Mouse (Mus musculus) left cerebral cortex, postnatal 25 days (tissue): ENCODE data around the gene Zfp992. TPM values are rescaled to one million over a fixed set of nuclear protein-coding genes. Genes with fewer than 3 reads are reported as not detected.
"Not testable (repeated sequence)": the region's sequence is repeated elsewhere in the genome, so short reads cannot be mapped to it uniquely, and the experiment has no call there.

ENCODE experiments used
- DNase-seq, 2 experiments: peaks; one replicate each; pipeline ENCODE4 v3.0.0; 2022; ENCODE audit warnings: low spot score in 2 of 2, mixed read lengths in 1 of 2
- intact Hi-C: fragments of 180-260 bp; cut with DNase I; formaldehyde crosslinking; loops from one replicate; pipeline ENCODE4 v1.15.1; 2025
- total RNA-seq, 2 experiments: library from RNA; stranded (reverse); gene quantifications; 2 replicates each; pipeline ENCODE4 v1.2.3; 2021

Gene Zfp992
- total RNA-seq, 2 experiments from 2014 or later, result 3.5 to 5.0 TPM

- DNase-seq, intact Hi-C loops: not testable (repeated sequence)
These were observed 25.4 kb downstream of the Zfp992 start for GRCm38 (mm10) chr4:146474181-146474580.

DNA sequence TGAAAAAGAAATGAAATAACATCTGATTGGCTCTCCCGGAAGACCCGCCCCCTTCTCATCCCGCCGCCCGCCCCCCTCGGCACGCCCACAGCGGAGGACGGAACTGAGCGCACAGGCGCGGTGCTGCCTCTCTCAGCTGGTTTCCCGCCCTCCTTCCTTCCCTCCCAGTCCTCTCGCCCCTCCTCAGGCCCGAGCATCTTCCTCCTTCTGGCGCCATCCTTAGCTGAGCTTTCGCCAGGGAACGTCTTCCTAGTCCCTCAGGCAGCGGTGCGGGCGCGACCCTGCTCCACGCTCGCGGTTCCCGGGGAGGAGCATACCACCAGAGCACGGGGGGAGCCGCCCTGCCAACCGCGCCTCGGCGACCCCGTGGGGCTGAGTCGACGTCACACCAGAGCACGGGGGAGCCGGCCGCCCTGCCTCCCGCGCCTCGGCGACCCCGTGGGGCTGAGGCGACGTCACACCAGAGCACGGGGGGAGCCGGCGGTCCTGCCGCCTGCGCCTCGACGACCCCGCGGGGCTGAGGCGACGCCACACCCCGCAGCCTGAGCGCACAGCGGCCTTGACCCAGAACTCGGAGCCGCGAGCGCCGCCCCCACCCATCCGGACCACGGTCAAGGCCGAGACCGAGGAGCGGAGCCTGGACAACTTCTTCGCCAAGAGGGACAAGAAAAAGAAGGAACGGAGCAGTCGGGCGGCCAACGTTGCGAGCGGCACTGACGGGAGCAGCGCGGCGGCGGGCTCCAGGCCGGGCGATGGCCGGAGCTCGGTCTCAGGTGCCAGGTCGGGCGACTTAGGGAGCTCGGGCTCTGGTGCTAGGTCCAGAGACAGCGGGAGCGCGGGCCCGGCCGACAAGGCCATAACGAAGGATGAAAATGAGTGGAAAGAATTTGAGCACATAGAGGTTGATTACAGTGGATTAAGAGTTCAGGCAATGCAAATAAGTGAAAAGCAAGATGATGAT, 26.2 kb downstream of the Zfp992 start:
- not testable (repeated sequence) for DNase-seq

GRCm38 (mm10) chr4:146476260-146476659, 27.4 kb downstream of the Zfp992 start:
- intact Hi-C loops, result not testable (repeated sequence)

More for the DNA sequence above, 26.2 kb downstream of the Zfp992 start:
- intact Hi-C loops, result not testable (repeated sequence)

GRCm38 (mm10) chr4:146476959-146477358, 28.1 kb downstream of the Zfp992 start:
- DNase-seq, intact Hi-C loops: not testable (repeated sequence)

More at GRCm38 (mm10) chr4:146476260-146476659, 27.4 kb downstream of the Zfp992 start:
- not testable (repeated sequence) for DNase-seq

GRCm38 (mm10) chr4:146480376-146481096, 31.7 kb downstream of the Zfp992 start:
- DNase-seq, intact Hi-C loops: not testable (repeated sequence)

- DNase-seq, intact Hi-C loops: not testable (repeated sequence)
These were observed 33.7 kb downstream of the Zfp992 start for GRCm38 (mm10) chr4:146482546-146482945.

DNA sequence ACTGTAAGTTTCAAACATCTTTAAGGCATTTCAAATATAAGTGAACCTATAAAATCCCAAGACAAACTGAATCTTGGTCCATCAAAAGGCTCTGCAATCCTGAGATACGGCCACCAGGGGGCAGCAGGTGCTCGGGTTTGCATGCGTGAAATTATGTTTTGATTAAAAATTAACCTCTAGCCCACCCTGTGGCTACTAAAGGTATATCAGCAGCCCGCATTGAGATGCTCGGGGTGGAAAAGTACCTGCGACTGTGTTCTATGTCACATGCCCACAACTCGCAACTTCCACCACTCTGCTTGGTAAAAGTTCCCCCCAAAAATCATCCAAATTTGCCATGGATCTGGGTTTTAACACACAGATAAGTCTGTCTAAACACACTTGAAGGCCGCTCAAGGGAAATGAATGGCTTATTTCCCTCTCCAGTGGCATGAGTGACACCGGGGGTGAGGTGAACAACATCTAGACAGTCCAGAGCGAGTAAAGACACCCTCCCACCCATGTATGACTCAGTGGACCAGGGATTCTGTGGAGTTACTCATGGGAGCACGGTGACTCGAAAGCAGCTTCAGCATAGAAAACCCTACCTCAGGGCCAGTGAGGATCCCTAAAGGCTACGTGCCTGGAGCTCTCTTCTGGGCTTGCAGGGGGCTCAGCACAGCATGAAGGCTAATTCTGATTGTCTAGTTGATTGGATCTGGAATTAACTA, 34.9 kb downstream of the Zfp992 start:
- intact Hi-C loops, result not testable (repeated sequence)

DNA sequence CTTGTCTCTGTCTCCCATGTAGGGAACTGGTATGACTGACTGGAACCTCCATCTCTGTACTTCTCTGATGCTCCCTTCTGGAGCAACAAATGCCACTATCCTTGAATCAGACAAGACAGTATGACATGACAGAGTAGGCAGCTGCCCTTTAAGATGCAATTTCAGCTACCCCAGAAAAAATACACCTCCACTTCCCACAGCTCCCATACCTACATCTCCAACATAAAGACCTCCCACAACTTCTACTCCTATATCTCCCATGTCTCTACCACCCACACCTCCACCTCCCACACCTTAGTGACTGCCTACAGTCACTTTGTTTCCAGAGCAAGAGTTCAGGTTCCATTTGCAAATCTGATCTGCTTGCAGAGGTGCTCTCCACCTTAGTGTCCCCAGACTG, 35.9 kb downstream of the Zfp992 start:
- DNase-seq, intact Hi-C loops: not testable (repeated sequence)

More for the DNA sequence above, 34.9 kb downstream of the Zfp992 start:
- DNase-seq, result not testable (repeated sequence)

DNA sequence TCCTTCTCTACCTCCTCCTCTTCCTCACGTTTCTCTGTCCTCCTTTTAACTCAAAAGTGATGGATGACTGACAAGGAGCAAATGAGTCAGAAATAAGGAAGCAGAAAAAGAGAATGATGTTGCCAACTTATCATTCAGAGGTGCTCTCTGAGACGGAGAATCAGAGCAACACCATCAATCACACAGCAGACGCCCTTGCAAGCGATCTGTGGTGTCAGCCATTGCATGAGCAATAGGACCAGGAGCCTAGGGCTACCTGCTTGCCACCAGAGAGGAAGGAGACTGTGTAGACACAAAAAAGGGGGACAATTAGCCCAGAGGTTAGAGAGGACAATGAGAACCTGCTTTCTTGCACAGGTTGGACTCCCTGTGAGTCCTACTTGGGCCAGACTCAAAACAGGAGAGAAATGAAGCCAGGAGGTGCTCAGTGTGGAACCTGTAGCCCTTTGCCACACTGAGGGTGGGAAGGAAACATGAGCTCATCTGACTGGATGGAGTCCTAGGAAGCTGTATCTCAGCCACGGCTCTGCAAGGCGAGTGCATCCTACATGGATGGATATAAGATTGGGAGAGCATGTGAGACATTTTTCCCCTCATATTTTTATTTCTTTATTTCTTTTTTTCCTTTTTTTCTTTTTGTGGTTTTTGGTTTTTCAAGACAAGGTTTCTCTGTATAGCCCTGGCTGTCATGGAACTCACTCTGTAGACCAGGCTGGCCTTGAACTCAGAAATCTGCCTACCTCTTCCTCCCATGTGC, 36.5 kb downstream of the Zfp992 start:
- DNase-seq, intact Hi-C loops: not testable (repeated sequence)

GRCm38 (mm10) chr4:146486753-146487152, 37.9 kb downstream of the Zfp992 start:
- intact Hi-C loops, DNase-seq: not testable (repeated sequence)

GRCm38 (mm10) chr4:146489196-146489595, 40.4 kb downstream of the Zfp992 start:
- DNase-seq, intact Hi-C loops: not testable (repeated sequence)

- intact Hi-C loops, result loop anchor here (5.0 kb wide), 1 partner anchor 745 kb away; no protein-coding TSS in a partner anchor
- not testable (repeated sequence) for DNase-seq
These were observed 43.2 kb downstream of the Zfp992 start for GRCm38 (mm10) chr4:146491993-146492392.

- no peak for DNase-seq
These were observed 43.6 kb downstream of the Zfp992 start for GRCm38 (mm10) chr4:146492439-146492838.

GRCm38 (mm10) chr4:146492851-146493250, 44.0 kb downstream of the Zfp992 start:
- DNase-seq, result no peak
- intact Hi-C loops, result loop anchor here (5.0 kb wide), 1 partner anchor 744 kb away; no protein-coding TSS in a partner anchor

More at GRCm38 (mm10) chr4:146492439-146492838, 43.6 kb downstream of the Zfp992 start:
- intact Hi-C loops, result loop anchor here (5.0 kb wide), 1 partner anchor 745 kb away; no protein-coding TSS in a partner anchor

DNA sequence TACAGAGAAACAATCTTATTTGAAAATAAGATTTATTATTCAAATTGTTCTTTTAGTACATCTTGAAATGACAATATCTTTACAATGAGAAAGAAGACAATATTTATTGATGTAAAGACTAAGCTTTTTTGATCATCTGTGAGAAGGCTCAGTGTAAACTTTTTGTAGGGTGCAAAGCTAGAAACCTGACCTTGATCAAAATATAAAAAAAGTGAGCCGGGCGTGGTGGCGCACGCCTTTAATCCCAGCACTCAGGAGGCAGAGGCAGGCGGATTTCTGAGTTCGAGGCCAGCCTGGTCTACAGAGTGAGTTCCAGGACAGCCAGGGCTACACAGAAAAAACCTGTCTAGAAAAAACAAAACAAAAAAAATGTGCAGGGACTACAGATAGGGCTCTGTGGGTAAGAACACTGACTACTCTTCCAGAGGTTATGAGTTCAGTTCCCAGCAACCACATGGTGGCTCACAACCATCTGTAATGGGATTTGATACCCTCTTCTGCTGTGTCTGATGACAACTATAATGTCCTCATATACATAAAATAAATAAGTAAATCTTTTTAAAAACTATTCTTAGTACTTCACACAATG, 44.6 kb downstream of the Zfp992 start:
- not testable (repeated sequence) for DNase-seq
- intact Hi-C loops, result loop anchor here (5.0 kb wide), 1 partner anchor 744 kb away; no protein-coding TSS in a partner anchor

GRCm38 (mm10) chr4:146494980-146495379, 46.2 kb downstream of the Zfp992 start:
- intact Hi-C loops, result loop anchor here (5.0 kb wide), 1 partner anchor 742 kb away; no protein-coding TSS in a partner anchor
- DNase-seq, result no peak

DNA sequence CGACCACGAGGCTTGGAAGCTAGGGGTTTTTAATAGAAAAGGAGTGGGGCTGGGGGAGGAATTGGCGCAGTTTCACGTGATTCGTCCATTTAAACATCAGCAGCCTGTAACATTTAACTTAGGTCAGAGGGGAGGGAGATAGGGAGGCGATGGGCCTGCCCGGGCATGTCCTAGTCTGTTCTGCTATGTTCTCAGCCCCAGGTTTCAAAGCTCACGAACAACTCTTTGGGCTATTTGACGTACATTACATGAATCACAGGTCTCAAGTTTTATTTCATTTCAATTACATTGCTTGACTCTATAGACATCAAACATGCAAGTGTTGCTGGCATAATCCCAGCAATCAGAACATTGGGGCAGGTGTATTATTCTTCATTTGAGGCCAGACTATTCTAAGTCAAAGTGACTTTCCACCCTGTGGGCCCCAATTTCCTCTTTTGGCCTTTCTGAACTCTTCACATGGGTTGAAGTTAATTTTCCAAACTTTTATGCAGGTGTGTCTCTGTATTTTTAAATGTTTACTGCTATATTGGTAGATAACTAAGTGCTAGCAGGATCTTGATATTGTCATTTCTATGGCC, 49.0 kb downstream of the Zfp992 start:
- DNase-seq, intact Hi-C loops: not testable (repeated sequence)

DNA sequence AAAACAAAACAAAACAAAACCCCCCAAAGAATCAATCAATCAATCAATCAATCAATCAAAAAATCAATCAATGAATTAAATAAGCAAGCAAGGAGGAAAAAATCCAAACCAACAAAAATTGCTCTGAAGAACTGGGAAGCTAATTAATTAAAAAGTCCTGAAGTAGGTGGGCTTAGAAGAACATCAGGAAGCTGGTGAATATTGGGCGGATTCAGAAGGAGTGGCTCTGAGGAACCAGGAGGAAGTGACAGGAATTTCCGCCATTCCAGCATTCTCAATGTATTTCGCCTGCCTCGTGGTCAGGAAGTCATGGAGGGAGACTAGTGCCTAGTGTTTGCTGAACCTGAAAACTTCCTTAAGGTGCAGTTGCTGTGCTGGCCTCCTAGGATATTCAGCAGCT, 52.9 kb downstream of the Zfp992 start, which contains the start of gene Zfp981:
TSS of gene Zfp981 (plus strand) at position 301 of the 400 bp plus-strand sequence.
- intact Hi-C loops, DNase-seq: not testable (repeated sequence)
